Mouse (Mus musculus) Patski (cell line): ENCODE results near the gene Relb. TPM values are rescaled to one million over a fixed set of nuclear protein-coding genes. Genes with fewer than 3 reads are reported as not detected.

Experiments
- ATAC-seq: fragments of 100-300 bp; one replicate; pipeline ENCODE4 v1.8.0; 2021
- CTCF ChIA-PET: fragments of 350-600 bp; sonication (Branson Sonifier 250); formaldehyde crosslinking; loops from one replicate; lab custom pipeline; 2022; ENCODE audit warnings: inconsistent platforms; lab: Charles Lee
- POLR2A ChIA-PET: fragments of 350-600 bp; sonication (Branson Sonifier 250); formaldehyde crosslinking; loops from one replicate; lab custom pipeline; 2022; ENCODE audit warnings: antibody characterized with exemption, inconsistent platforms; lab: Charles Lee
- DNase-seq: peaks from one replicate; pipeline ENCODE4 v3.0.0-alpha.2; 2011; ENCODE audit warnings: low read depth, low spot score
- H3K27me3 ChIP-seq: fragments of 371-371 bp; one replicate; pipeline ENCODE4 v1.5.1; 2021
- CTCF ChIP-seq: fragments of 100-300 bp; IDR thresholded peaks from one replicate; pipeline ENCODE4 v1.5.1; 2021
- in situ Hi-C: fragments of 300-500 bp; cut with MboI; formaldehyde crosslinking; loops from 3 replicates; pipeline ENCODE4 v1.11.1; 2018; ENCODE audit warnings: low pct_unique_long_range_greater_than_20kb, mixed read lengths
- polyA plus RNA-seq: library from polyadenylated mRNA; unstranded; gene quantifications from one replicate; pipeline ENCODE4 v1.2.3, GENCODE M21; 2021

The Relb gene
- polyA plus RNA-seq, 1 experiment from 2014 or later: 24.5 TPM

- in situ Hi-C loops: no loop called here
- ChIA-PET POLR2A (interaction anchor here (1.9 to 2.6 kb wide), 2 partner anchors 12 to 21 kb away, joined by 4 to 10 read pairs; no protein-coding TSS in a partner anchor), CTCF (interaction anchor here (1.2 to 1.7 kb wide), 3 partner anchors 12 to 29 kb away, joined by 3 to 5 read pairs (median 5); no protein-coding TSS in a partner anchor)
- no peaks in the 10 kb centered on the region for H3K27me3 ChIP-seq
- no peak for TF ChIP-seq CTCF
- DNase-seq (no peak), ATAC-seq (peak; percentile 35)
These were observed 68.6 kb downstream of the Relb start for GRCm38 (mm10) chr7:19560491-19561260.

GRCm38 (mm10) chr7:19558965-19559364 is 70.3 kb downstream of the Relb start:
- DNase-seq (no peak), ATAC-seq (no peak)
- CTCF ChIA-PET: interaction anchor here (1.0 to 2.0 kb wide), 5 partner anchors 12 to 31 kb away, joined by 3 to 7 read pairs (median 4); no protein-coding TSS in a partner anchor
- in situ Hi-C loops: no loop called here
- no peak for TF ChIP-seq CTCF
- POLR2A ChIA-PET: interaction anchor here (0.6 kb wide), 2 partner anchors 17 to 92 kb away, joined by 3 to 4 read pairs; no protein-coding TSS in a partner anchor
- no peaks in the 10 kb centered on the region for H3K27me3 ChIP-seq

- no peak for TF ChIP-seq CTCF
- CTCF ChIA-PET: interaction anchor here (1.0 to 2.0 kb wide), 5 partner anchors 12 to 31 kb away, joined by 3 to 7 read pairs (median 4); no protein-coding TSS in a partner anchor
- ATAC-seq: no peak
- POLR2A ChIA-PET: no interaction called here
- no peaks in the 10 kb centered on the region for H3K27me3 ChIP-seq
- DNase-seq: no peak
- in situ Hi-C loops: no loop called here
These were observed 71.0 kb downstream of the Relb start for GRCm38 (mm10) chr7:19557982-19558900.

- no peaks in the 10 kb centered on the region for H3K27me3 ChIP-seq
- no peak for TF ChIP-seq CTCF
- ChIA-PET CTCF (no interaction called here), POLR2A (no interaction called here)
- no peak for ATAC-seq
- in situ Hi-C loops: no loop called here
- DNase-seq: no peak
These were observed 72.2 kb downstream of the Relb start for GRCm38 (mm10) chr7:19557086-19557485.

Other genes with a start within 250 kb of the Relb start
- 26.2 TPM for gene Ercc2, start 247.4 kb downstream of the Relb start, polyA plus RNA-seq
- 44.0 TPM for gene Klc3, start 225.3 kb downstream of the Relb start, polyA plus RNA-seq
- not detected for gene Ckm, start 224.7 kb downstream of the Relb start, polyA plus RNA-seq
- gene Mark4, start 170.6 kb downstream of the Relb start, polyA plus RNA-seq: 34.8 TPM
- gene Exoc3l2, start 166.1 kb downstream of the Relb start, polyA plus RNA-seq: not detected
- 9.8 TPM for gene Bloc1s3, start 121.1 kb downstream of the Relb start, polyA plus RNA-seq
- 36.5 TPM for gene Trappc6a, start 121.0 kb downstream of the Relb start, polyA plus RNA-seq
- 0.15 TPM for gene Nkpd1, start 111.6 kb downstream of the Relb start, polyA plus RNA-seq
- gene Ppp1r37, start 66.4 kb downstream of the Relb start, polyA plus RNA-seq: 65.5 TPM
- 0.23 TPM for gene Zfp296, start 52.2 kb downstream of the Relb start, polyA plus RNA-seq
- gene Gemin7, start 51.8 kb downstream of the Relb start, polyA plus RNA-seq: 89.6 TPM
- 50.7 TPM for gene Clasrp, start 25.0 kb downstream of the Relb start, polyA plus RNA-seq
- 154 TPM for gene Clptm1, start 35.6 kb upstream of the Relb start, polyA plus RNA-seq
- gene Apoc2, start 48.5 kb upstream of the Relb start, polyA plus RNA-seq: not detected
- gene Gm44805, start 52.0 kb upstream of the Relb start, polyA plus RNA-seq: not detected
- gene Apoc4, start 52.0 kb upstream of the Relb start, polyA plus RNA-seq: 0.09 TPM
- gene Apoc1, start 63.2 kb upstream of the Relb start, polyA plus RNA-seq: 1.6 TPM
- 6.0 TPM for gene Apoe, start 69.8 kb upstream of the Relb start, polyA plus RNA-seq
- gene Tomm40, start 86.0 kb upstream of the Relb start, polyA plus RNA-seq: 142 TPM
- gene Nectin2, start 121.0 kb upstream of the Relb start, polyA plus RNA-seq: 168 TPM
- gene Bcam, start 141.6 kb upstream of the Relb start, polyA plus RNA-seq: 70.3 TPM
- gene Cblc, start 167.4 kb upstream of the Relb start, polyA plus RNA-seq: 0.15 TPM
- 70.5 TPM for gene Bcl3, start 193.3 kb upstream of the Relb start, polyA plus RNA-seq
- 0.10 TPM for gene Gm19345, start 222.6 kb upstream of the Relb start, polyA plus RNA-seq
- gene Ceacam16, start 231.9 kb upstream of the Relb start, polyA plus RNA-seq: not detected